Mouse (Mus musculus): ENCODE results near the gene Tm4sf20. TPM values are rescaled to one million over a fixed set of nuclear protein-coding genes. Genes with fewer than 3 reads are reported as not detected.

Gene Tm4sf20
- polyA plus RNA-seq, 1 experiment from 2014 or later, result 0.21 TPM

Other genes with a start within 250 kb of the Tm4sf20 start
- gene Col4a4, start 181.6 kb downstream of the Tm4sf20 start, polyA plus RNA-seq (2015; fragmentation: Nextera tagmentation; extraction: Ambion mirVana), result 0.09 and 0.14 TPM in 2 replicates
- 0.13 and 0.26 TPM in 2 replicates for gene Col4a3, start 181.5 kb downstream of the Tm4sf20 start, polyA plus RNA-seq (2015; fragmentation: Nextera tagmentation; extraction: Ambion mirVana)
- 186 and 200 TPM in 2 replicates for gene Mff, start 43.6 kb downstream of the Tm4sf20 start, polyA plus RNA-seq (2015; fragmentation: Nextera tagmentation; extraction: Ambion mirVana)
- 0.77 and 1.9 TPM in 2 replicates for gene Gm47791, start 2.8 kb upstream of the Tm4sf20 start, polyA plus RNA-seq (2015; fragmentation: Nextera tagmentation; extraction: Ambion mirVana)
- 26.1 and 27.7 TPM in 2 replicates for gene Agfg1, start 71.0 kb upstream of the Tm4sf20 start, polyA plus RNA-seq (2015; fragmentation: Nextera tagmentation; extraction: Ambion mirVana)
- 2.4 and 2.5 TPM in 2 replicates for gene A030005L19Rik, start 144.9 kb upstream of the Tm4sf20 start, polyA plus RNA-seq (2015; fragmentation: Nextera tagmentation; extraction: Ambion mirVana)
- gene A030014E15Rik, start 156.5 kb upstream of the Tm4sf20 start, polyA plus RNA-seq (2015; fragmentation: Nextera tagmentation; extraction: Ambion mirVana), result 1.5 and 2.2 TPM in 2 replicates
- gene Gm6217, start 162.9 kb upstream of the Tm4sf20 start, polyA plus RNA-seq (2015; fragmentation: Nextera tagmentation; extraction: Ambion mirVana), result 1.5 and 1.7 TPM in 2 replicates
- 2.0 and 2.5 TPM in 2 replicates for gene A030003K21Rik, start 174.9 kb upstream of the Tm4sf20 start, polyA plus RNA-seq (2015; fragmentation: Nextera tagmentation; extraction: Ambion mirVana)
- 2.2 and 3.9 TPM in 2 replicates for gene Gm7544, start 187.6 kb upstream of the Tm4sf20 start, polyA plus RNA-seq (2015; fragmentation: Nextera tagmentation; extraction: Ambion mirVana)
- gene Gm47955, start 191.8 kb upstream of the Tm4sf20 start, polyA plus RNA-seq (2015; fragmentation: Nextera tagmentation; extraction: Ambion mirVana), result 1.7 and 2.2 TPM in 2 replicates
- gene Gm47959, start 232.1 kb upstream of the Tm4sf20 start, polyA plus RNA-seq (2015; fragmentation: Nextera tagmentation; extraction: Ambion mirVana), result 1.7 and 2.1 TPM in 2 replicates